Mouse (Mus musculus) CH12.LX (cell line): ENCODE data around the gene Alyref. TPM values are rescaled to one million over a fixed set of nuclear protein-coding genes. Genes with fewer than 3 reads are reported as not detected.

Experiments used
- DNase-seq: peaks from one replicate; pipeline ENCODE4 v3.0.0-alpha.2; 2013; ENCODE audit errors: extremely low read depth
- H3K27ac ChIP-seq: 2 replicates; pipeline ENCODE4 v1.5.1; 2012; ENCODE audit warnings: low read depth, mild to moderate bottlenecking, control low read depth, moderate library complexity; ENCODE audit not compliant: insufficient read depth
- H3K27me3 ChIP-seq: replicated peaks from 2 replicates; pipeline ENCODE3; 2012; ENCODE audit warnings: inconsistent platforms
- H3K36me3 ChIP-seq, 2 experiments: replicated peaks in 1 of 2; 2 replicates each; pipeline versions ENCODE3 to v1.6.1; 2012; ENCODE audit warnings: inconsistent platforms in 1 of 2, low read length in 1 of 2, mild to moderate bottlenecking in 1 of 2, mixed read lengths in 1 of 2, moderate library complexity in 1 of 2; ENCODE audit not compliant: control insufficient read depth in 1 of 2, insufficient read depth in 1 of 2
- H3K4me1 ChIP-seq, 2 experiments: 2 replicates each; pipeline ENCODE4 v1.6.1; 2012; ENCODE audit warnings: inconsistent platforms in 1 of 2, moderate library complexity in 1 of 2; ENCODE audit not compliant: insufficient read depth in 2 of 2, control insufficient read depth in 1 of 2
- H3K4me2 ChIP-seq: 2 replicates; pipeline ENCODE4 v1.6.1; 2012; ENCODE audit warnings: low read depth, mild to moderate bottlenecking, control low read depth; ENCODE audit not compliant: poor library complexity, insufficient read depth, severe bottlenecking
- H3K4me3 ChIP-seq, 3 experiments: fragments of 150-350 bp in 1 of 3; sonication (generic) in 1 of 3; replicated peaks in 1 of 3; 2 replicates each; pipeline versions ENCODE3 to v1.5.1; 2011 to 2012; ENCODE audit warnings: low read depth in 2 of 3, low read length in 2 of 3, mild to moderate bottlenecking in 2 of 3, moderate library complexity in 2 of 3, control low read depth in 1 of 3, improper control_type of control experiment in 1 of 3, inconsistent platforms in 1 of 3, mixed read lengths in 1 of 3; ENCODE audit not compliant: poor library complexity in 1 of 3
- H3K79me2 ChIP-seq: replicated peaks from 2 replicates; pipeline ENCODE4 v1.6.1; 2012; ENCODE audit warnings: mild to moderate bottlenecking, moderate library complexity; ENCODE audit not compliant: control insufficient read depth, poor library complexity, insufficient read depth, severe bottlenecking; ENCODE audit errors: extremely low read depth
- H3K9ac ChIP-seq: 2 replicates; pipeline ENCODE4 v1.6.1; 2012; ENCODE audit warnings: low read depth, mild to moderate bottlenecking, control low read depth, moderate library complexity; ENCODE audit not compliant: insufficient read depth
- H3K9me3 ChIP-seq: replicated peaks from 2 replicates; pipeline ENCODE3; 2012; ENCODE audit warnings: low read length, inconsistent platforms, mixed read lengths
- BHLHE40 ChIP-seq: IDR thresholded peaks from 2 replicates; pipeline ENCODE4 v1.6.1; 2011; ENCODE audit warnings: mild to moderate bottlenecking, low read depth, low read length, improper control_type of control experiment
- CHD2 ChIP-seq: IDR thresholded peaks from 2 replicates; pipeline ENCODE4 v1.6.1; 2011; ENCODE audit warnings: low read length, improper control_type of control experiment
- CTCF ChIP-seq, 2 experiments: IDR thresholded peaks in 1 of 2; conservative IDR thresholded peaks in 1 of 2; 2 replicates each; pipeline ENCODE4 v1.5.1; 2011 to 2012; ENCODE audit warnings: low read depth in 2 of 2, low read length in 2 of 2, improper control_type of control experiment in 1 of 2, inconsistent platforms in 1 of 2, mild to moderate bottlenecking in 1 of 2, moderate library complexity in 1 of 2
- E2F4 ChIP-seq: IDR thresholded peaks from 2 replicates; pipeline ENCODE4 v1.6.1; 2011; ENCODE audit warnings: low read depth, low read length, improper control_type of control experiment; ENCODE audit not compliant: insufficient replicate concordance
- ELF1 ChIP-seq: IDR thresholded peaks from 2 replicates; pipeline ENCODE4 v1.6.1; 2014; ENCODE audit warnings: low read depth, mild to moderate bottlenecking, inconsistent platforms, low read length, improper control_type of control experiment
- ETS1 ChIP-seq: conservative IDR thresholded peaks from 2 replicates; pipeline ENCODE4 v1.6.1; 2012; ENCODE audit warnings: low read depth, mild to moderate bottlenecking, inconsistent platforms, low read length, improper control_type of control experiment, moderate library complexity
- HCFC1 ChIP-seq: IDR thresholded peaks from 2 replicates; pipeline ENCODE4 v1.6.1; 2012; ENCODE audit warnings: low read depth, mild to moderate bottlenecking, inconsistent platforms, low read length, improper control_type of control experiment
- IRF4 ChIP-seq: IDR thresholded peaks from 2 replicates; pipeline ENCODE4 v1.6.1; 2014; ENCODE audit warnings: low read depth, mild to moderate bottlenecking, inconsistent platforms, low read length, improper control_type of control experiment
- JUND ChIP-seq: conservative IDR thresholded peaks from 2 replicates; pipeline ENCODE4 v1.6.1; 2011; ENCODE audit warnings: low read depth, low read length, improper control_type of control experiment
- KAT2A ChIP-seq: IDR thresholded peaks from 2 replicates; pipeline ENCODE4 v1.6.1; 2012; ENCODE audit warnings: low read length, improper control_type of control experiment, inconsistent platforms; ENCODE audit not compliant: insufficient replicate concordance
- MAFK ChIP-seq: IDR thresholded peaks from 2 replicates; pipeline ENCODE4 v1.6.1; 2011; ENCODE audit warnings: low read length, improper control_type of control experiment; ENCODE audit not compliant: insufficient replicate concordance
- MAX ChIP-seq: IDR thresholded peaks from 2 replicates; pipeline ENCODE4 v1.6.1; 2011; ENCODE audit warnings: low read length, improper control_type of control experiment
- MAZ ChIP-seq: IDR thresholded peaks from 2 replicates; pipeline ENCODE4 v1.6.1; 2012; ENCODE audit warnings: low read depth, mild to moderate bottlenecking, inconsistent platforms, low read length, improper control_type of control experiment, moderate library complexity
- MEF2A ChIP-seq: IDR thresholded peaks from 2 replicates; pipeline ENCODE4 v1.6.1; 2014; ENCODE audit warnings: low read depth, mild to moderate bottlenecking, inconsistent platforms, low read length, improper control_type of control experiment, borderline replicate concordance
- MXI1 ChIP-seq: IDR thresholded peaks from 2 replicates; pipeline ENCODE4 v1.6.1; 2011; ENCODE audit warnings: mild to moderate bottlenecking, low read depth, low read length, improper control_type of control experiment
- NELFE ChIP-seq: IDR thresholded peaks from 2 replicates; pipeline ENCODE4 v1.6.1; 2011; ENCODE audit warnings: low read depth, low read length, improper control_type of control experiment
- NRF1 ChIP-seq: IDR thresholded peaks from 2 replicates; pipeline ENCODE4 v1.6.1; 2014; ENCODE audit warnings: low read depth, mild to moderate bottlenecking, inconsistent platforms, low read length, improper control_type of control experiment, moderate library complexity
- PAX5 ChIP-seq: IDR thresholded peaks from 2 replicates; pipeline ENCODE4 v1.6.1; 2012; ENCODE audit warnings: low read length, inconsistent platforms, mixed read lengths
- POLR2A ChIP-seq: IDR thresholded peaks from 2 replicates; pipeline ENCODE4 v1.6.1; 2011; ENCODE audit warnings: low read depth, mild to moderate bottlenecking, improper control_type of control experiment, low read length
- POLR2AphosphoS2 ChIP-seq: IDR thresholded peaks from 2 replicates; pipeline ENCODE4 v1.6.1; 2011; ENCODE audit warnings: low read depth, low read length, improper control_type of control experiment
- RAD21 ChIP-seq: IDR thresholded peaks from 2 replicates; pipeline ENCODE4 v1.6.1; 2011; ENCODE audit warnings: low read depth, mild to moderate bottlenecking, low read length, improper control_type of control experiment, moderate library complexity
- RCOR1 ChIP-seq: conservative IDR thresholded peaks from 2 replicates; pipeline ENCODE4 v1.6.1; 2012; ENCODE audit warnings: low read depth, mild to moderate bottlenecking, inconsistent platforms, low read length, improper control_type of control experiment
- SIN3A ChIP-seq: IDR thresholded peaks from 2 replicates; pipeline ENCODE4 v1.6.1; 2012; ENCODE audit warnings: low read length, improper control_type of control experiment, inconsistent platforms
- SMC3 ChIP-seq: IDR thresholded peaks from 2 replicates; pipeline ENCODE4 v1.6.1; 2011; ENCODE audit warnings: low read depth, low read length, improper control_type of control experiment
- TBP ChIP-seq: conservative IDR thresholded peaks from 2 replicates; pipeline ENCODE4 v1.6.1; 2011; ENCODE audit warnings: low read depth, low read length, improper control_type of control experiment
- TCF12 ChIP-seq: IDR thresholded peaks from 2 replicates; pipeline ENCODE4 v1.6.1; 2014; ENCODE audit warnings: low read depth, mild to moderate bottlenecking, inconsistent platforms, low read length, improper control_type of control experiment
- USF1 ChIP-seq: IDR thresholded peaks from 2 replicates; pipeline ENCODE4 v1.6.1; 2014; ENCODE audit warnings: low read depth, mild to moderate bottlenecking, inconsistent platforms, low read length, improper control_type of control experiment
- ZC3H11A ChIP-seq: IDR thresholded peaks from 2 replicates; pipeline ENCODE4 v1.6.1; 2012; ENCODE audit warnings: low read depth, mild to moderate bottlenecking, inconsistent platforms, low read length, improper control_type of control experiment
- ZKSCAN1 ChIP-seq: IDR thresholded peaks from 2 replicates; pipeline ENCODE4 v1.6.1; 2012; ENCODE audit warnings: low read depth, inconsistent platforms, low read length, improper control_type of control experiment, borderline replicate concordance
- ZMIZ1 ChIP-seq: IDR thresholded peaks from 2 replicates; pipeline ENCODE4 v1.6.1; 2012; ENCODE audit warnings: low read depth, mild to moderate bottlenecking, inconsistent platforms, low read length, improper control_type of control experiment
- ZNF384 ChIP-seq: IDR thresholded peaks from 2 replicates; pipeline ENCODE4 v1.6.1; 2012; ENCODE audit warnings: low read depth, low read length, improper control_type of control experiment, inconsistent platforms
- dilution Hi-C: fragments of 300-500 bp; cut with MboI; formaldehyde crosslinking; loops from 2 replicates; pipeline ENCODE4 v1.14.3; 2020; ENCODE audit warnings: low sequenced_read_pairs; ENCODE audit not compliant: extremely low pct_unique_long_range_greater_than_20kb, extremely low pct_ligation_motif_present
- in situ Hi-C: fragments of 300-500 bp; cut with MboI; formaldehyde crosslinking; loops from 3 replicates; pipeline ENCODE4 v1.14.3; 2019; ENCODE audit warnings: low sequenced_read_pairs, low pct_ligation_motif_present, low pct_unique_long_range_greater_than_20kb, mixed read lengths
- polyA plus RNA-seq: library from polyadenylated mRNA; unstranded; fragments of >175 nt; gene quantifications from 2 replicates; pipeline ENCODE4 v1.2.1, GENCODE M21; 2012; ENCODE audit warnings: low read depth; ENCODE audit not compliant: insufficient read length
- total RNA-seq, 2 experiments: library from RNA; depleted of rRNA; stranded (reverse); fragments of 300-350 nt in 1 of 2; fragments of >200 nt in 1 of 2; gene quantifications; 2 replicates each; pipeline ENCODE4 v1.2.3; 2012 to 2014

The Alyref gene
- total and polyA plus RNA-seq, 3 experiments = 358 to 582 (median 451) TPM

DNA sequence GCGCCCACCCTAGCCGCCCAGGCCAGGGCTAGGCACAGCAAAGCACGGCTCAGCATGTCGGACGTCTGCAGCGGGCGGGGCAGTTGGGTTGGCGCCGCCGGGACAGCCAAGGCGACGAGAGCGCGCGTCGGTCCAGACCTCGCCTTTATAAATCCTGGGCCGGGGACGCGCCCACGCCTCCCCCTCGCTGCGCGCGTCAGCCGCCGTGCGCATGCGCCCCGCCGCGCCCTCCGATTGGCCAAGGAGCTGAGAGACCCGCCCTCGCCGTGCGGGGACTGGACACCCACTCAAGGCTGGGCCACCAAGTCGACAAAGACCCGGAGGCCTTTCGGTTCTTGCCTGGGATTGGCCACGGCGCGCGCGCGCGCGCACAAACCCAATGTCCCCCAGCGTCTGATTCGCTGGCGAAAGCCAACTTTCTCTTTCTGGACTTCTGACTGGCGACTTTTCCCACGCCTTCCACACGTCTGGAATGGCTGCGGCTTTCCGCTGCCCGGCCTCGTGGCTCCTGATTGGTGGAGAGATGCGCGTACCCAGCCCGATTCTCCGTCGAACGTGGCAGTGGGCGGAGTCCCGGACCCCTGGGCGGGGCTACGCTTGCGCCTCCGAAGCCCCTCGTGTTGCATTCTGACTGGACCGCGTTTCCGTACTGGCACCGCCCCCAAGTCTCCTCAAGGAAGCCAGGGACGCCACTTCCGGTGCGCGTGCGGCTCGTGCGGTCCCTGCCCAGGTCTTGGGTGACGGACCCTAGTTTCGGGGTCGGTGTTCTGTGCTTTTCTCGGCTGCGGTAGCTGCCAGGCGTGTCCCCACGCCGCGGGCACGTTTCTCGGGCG, 25.2 kb downstream of the Alyref start, which contains the start of gene P4hb:
Gene P4hb (minus strand): TSS at position 502 of the 833 bp plus-strand sequence.
- Histone ChIP-seq H3K4me1 (peaks cover 4 to 51% of the 10 kb centered on the region in 2 experiments), H3K27ac (peak within 1 kb of the TSS; percentile 92), H3K27me3 (no peaks in the 10 kb centered on the region), H3K4me2 (peak within 1 kb of the TSS; percentile 79), H3K9ac (peak within 1 kb of the TSS; percentile 98), H3K36me3 (peaks cover 36 to 48% of the 10 kb centered on the region in 2 experiments), H3K9me3 (no peaks in the 10 kb centered on the region), H3K4me3 (peak within 1 kb of the TSS; percentile 81 to 93 (median 93)), H3K79me2 (peaks cover 39% of the 10 kb centered on the region)
- peak; percentile 100 for DNase-seq
- TF ChIP-seq KAT2A (0 out of 2 replicates have a peak, but pooled peaks have one; percentile 52), RCOR1 (0 out of 2 replicates have a peak, but pooled peaks have one; percentile 13), MAX (peak; percentile 88), ZNF384 (no peak), ELF1 (peak; percentile 95), POLR2AphosphoS2 (peak; percentile 95), ZMIZ1 (peak; percentile 99), MXI1 (peak; percentile 91), MEF2A (peak; percentile 28; the same call in 1 of the 2 replicates), PAX5 (no peak), NELFE (peak; percentile 100), POLR2A (peak; percentile 99), ZC3H11A (no peak), TCF12 (peak; percentile 90), MAZ (0 out of 2 replicates have a peak, but pooled peaks have one; percentile 31), BHLHE40 (peak; percentile 99), TBP (peak; percentile 95), MAFK (no peak), JUND (no peak), HCFC1 (peak; percentile 72), CHD2 (peak; percentile 78; the same call in 1 of the 2 replicates), USF1 (no peak; the same call in 1 of the 2 replicates), CTCF (conservative IDR thresholded peaks at IDR 0.05 in 1 of 2, IDR thresholded peaks at IDR 0.05 in 1 of 2; ENCODE audit: low read depth in 2 of 2, low read length in 2 of 2) (no peak), RAD21 (no peak), ETS1 (peak; percentile 58), ZKSCAN1 (no peak), NRF1 (peak; percentile 86), SIN3A (peak; percentile 89), E2F4 (peak; percentile 95), IRF4 (peak; percentile 68; the same call in 1 of the 2 replicates), SMC3 (no peak)
- dilution Hi-C loops (no loop called here), in situ Hi-C loops (no loop called here)
